Mouse (Mus musculus) CH12.LX (cell line): ENCODE results near the gene Hist1h4h.

Experiments used
- BHLHE40 ChIP-seq: IDR thresholded peaks from 2 replicates; pipeline ENCODE4 v1.6.1; 2011; ENCODE audit warnings: mild to moderate bottlenecking, low read depth, low read length, improper control_type of control experiment
- CTCF ChIP-seq, 2 experiments: IDR thresholded peaks in 1 of 2; conservative IDR thresholded peaks in 1 of 2; 2 replicates each; pipeline ENCODE4 v1.5.1; 2011 to 2012; ENCODE audit warnings: low read depth in 2 of 2, low read length in 2 of 2, improper control_type of control experiment in 1 of 2, inconsistent platforms in 1 of 2, mild to moderate bottlenecking in 1 of 2, moderate library complexity in 1 of 2
- KAT2A ChIP-seq: IDR thresholded peaks from 2 replicates; pipeline ENCODE4 v1.6.1; 2012; ENCODE audit warnings: low read length, improper control_type of control experiment, inconsistent platforms; ENCODE audit not compliant: insufficient replicate concordance
- MAFK ChIP-seq: IDR thresholded peaks from 2 replicates; pipeline ENCODE4 v1.6.1; 2011; ENCODE audit warnings: low read length, improper control_type of control experiment; ENCODE audit not compliant: insufficient replicate concordance
- MAX ChIP-seq: IDR thresholded peaks from 2 replicates; pipeline ENCODE4 v1.6.1; 2011; ENCODE audit warnings: low read length, improper control_type of control experiment
- MXI1 ChIP-seq: IDR thresholded peaks from 2 replicates; pipeline ENCODE4 v1.6.1; 2011; ENCODE audit warnings: mild to moderate bottlenecking, low read depth, low read length, improper control_type of control experiment
- POLR2A ChIP-seq: IDR thresholded peaks from 2 replicates; pipeline ENCODE4 v1.6.1; 2011; ENCODE audit warnings: low read depth, mild to moderate bottlenecking, improper control_type of control experiment, low read length
- POLR2AphosphoS2 ChIP-seq: IDR thresholded peaks from 2 replicates; pipeline ENCODE4 v1.6.1; 2011; ENCODE audit warnings: low read depth, low read length, improper control_type of control experiment
- USF1 ChIP-seq: IDR thresholded peaks from 2 replicates; pipeline ENCODE4 v1.6.1; 2014; ENCODE audit warnings: low read depth, mild to moderate bottlenecking, inconsistent platforms, low read length, improper control_type of control experiment
- ZC3H11A ChIP-seq: IDR thresholded peaks from 2 replicates; pipeline ENCODE4 v1.6.1; 2012; ENCODE audit warnings: low read depth, mild to moderate bottlenecking, inconsistent platforms, low read length, improper control_type of control experiment
- ZKSCAN1 ChIP-seq: IDR thresholded peaks from 2 replicates; pipeline ENCODE4 v1.6.1; 2012; ENCODE audit warnings: low read depth, inconsistent platforms, low read length, improper control_type of control experiment, borderline replicate concordance

GRCm38 (mm10) chr13:23541497-23541896 is 10.6 kb downstream of the Hist1h4h start:
- TF ChIP-seq BHLHE40, result no peak
- no peak for TF ChIP-seq ZC3H11A
- no peak for TF ChIP-seq ZKSCAN1
- no peak for TF ChIP-seq POLR2A
- TF ChIP-seq MAFK, result no peak
- TF ChIP-seq KAT2A, result no peak
- no peak for TF ChIP-seq CTCF (conservative IDR thresholded peaks at IDR 0.05 in 1 of 2, IDR thresholded peaks at IDR 0.05 in 1 of 2; ENCODE audit: low read depth in 2 of 2, low read length in 2 of 2)
- TF ChIP-seq MXI1, result no peak
- no peak for TF ChIP-seq POLR2AphosphoS2
- TF ChIP-seq USF1, result no peak
- no peak for TF ChIP-seq MAX
